Mouse (Mus musculus) T-helper 2 cell (primary cell): ENCODE results near the gene Nosip.

Source experiments
- in situ Hi-C: fragments of 300-600 bp; cut with MboI, MseI; formaldehyde crosslinking; loops from one replicate; pipeline ENCODE4 v1.15.1; 2025; ENCODE audit warnings: high pct_unique_total_duplicates

Nosip gene

DNA sequence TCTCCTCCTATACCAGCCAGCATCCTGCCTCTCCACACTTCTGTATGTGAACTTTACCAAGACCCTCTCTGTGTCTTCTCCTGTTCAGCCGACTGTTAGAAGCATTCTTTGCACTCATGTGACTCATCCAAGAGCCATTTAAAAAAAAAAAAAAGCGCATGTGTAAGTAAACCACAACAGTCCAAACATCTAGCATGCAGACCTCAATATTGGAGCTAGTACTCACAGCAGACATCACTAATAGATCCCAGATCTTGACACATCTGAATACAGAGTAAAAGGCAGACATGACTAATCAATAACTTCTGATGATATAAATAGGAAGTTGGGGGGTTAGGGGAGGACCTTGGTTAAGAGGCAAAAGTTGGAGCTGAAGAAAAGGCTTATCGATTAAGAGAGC, 26.6 kb upstream of the Nosip start:
- in situ Hi-C loops, result no loop called here

- in situ Hi-C loops, result no loop called here
Observed at GRCm38 (mm10) chr7:45036702-45037101, 25.5 kb upstream of the Nosip start.

DNA sequence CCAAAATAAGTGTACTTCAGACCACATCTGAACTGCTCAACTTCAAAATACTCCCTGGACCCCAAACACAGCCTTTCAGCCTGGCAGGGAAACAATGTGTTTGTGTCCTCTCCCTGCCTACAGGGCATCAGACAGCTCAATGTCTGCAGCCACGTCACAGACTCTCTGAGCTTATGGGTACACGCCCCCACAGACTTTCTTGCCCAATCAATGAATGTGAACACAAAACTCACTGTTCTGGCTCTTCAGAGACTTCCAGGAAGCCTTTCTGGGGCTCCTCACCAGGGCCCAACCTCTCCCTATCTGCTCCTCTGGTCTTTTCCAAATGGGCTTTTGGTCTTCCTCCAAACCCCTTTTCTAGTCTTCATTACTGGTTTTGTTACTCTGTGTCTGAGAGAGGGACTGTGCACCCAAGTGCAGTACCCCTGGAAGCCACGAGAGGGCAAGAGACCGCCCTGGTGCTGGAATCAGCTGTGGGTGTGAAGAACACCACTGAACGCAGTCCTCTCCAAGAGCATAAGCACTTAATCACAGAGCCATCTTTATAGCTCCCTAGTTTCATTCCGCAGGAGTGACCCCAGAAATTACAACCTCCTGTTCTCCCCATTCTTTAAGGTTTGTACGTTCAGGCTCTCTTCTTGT, 24.4 kb upstream of the Nosip start:
- in situ Hi-C loops, result no loop called here

DNA sequence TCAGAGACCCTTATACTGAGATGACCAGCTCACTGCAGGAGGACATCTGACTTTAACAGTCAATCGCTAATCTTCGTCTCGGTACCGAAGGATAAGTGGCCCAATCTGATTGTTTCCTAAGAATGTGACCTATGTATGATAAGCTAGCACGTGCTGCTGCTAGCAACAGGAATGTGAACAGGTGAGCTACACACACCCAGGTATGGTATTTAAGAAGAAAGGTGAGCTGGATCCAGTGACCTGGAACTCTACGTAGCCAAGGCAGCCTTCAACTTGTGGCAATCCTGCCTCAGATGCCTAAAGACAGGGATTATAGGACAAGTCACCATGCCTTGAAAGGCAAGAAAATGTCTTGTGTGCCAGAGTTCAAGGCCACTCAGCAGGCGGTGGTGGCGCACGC, 23.8 kb upstream of the Nosip start:
- in situ Hi-C loops, result no loop called here

DNA sequence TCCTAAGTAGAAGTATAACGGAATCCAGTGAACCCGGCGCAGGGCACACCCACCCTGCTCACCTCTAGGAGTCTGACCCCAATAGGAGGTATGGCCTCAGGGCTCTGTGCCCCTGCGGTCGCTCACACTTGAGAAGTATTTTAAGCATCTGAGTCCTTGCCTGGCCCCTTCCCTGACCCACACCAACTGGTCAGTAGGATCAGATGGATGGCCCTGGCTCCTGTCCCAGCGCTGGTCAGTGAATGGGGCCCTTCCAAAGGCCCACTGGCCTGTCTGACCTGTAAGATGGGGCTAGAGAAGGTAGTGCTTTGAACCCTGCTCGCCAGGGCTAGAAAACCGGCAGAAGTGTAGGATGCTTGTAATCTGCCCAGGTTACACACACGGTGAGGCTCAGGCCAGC, 21.4 kb upstream of the Nosip start:
- in situ Hi-C loops, result no loop called here

DNA sequence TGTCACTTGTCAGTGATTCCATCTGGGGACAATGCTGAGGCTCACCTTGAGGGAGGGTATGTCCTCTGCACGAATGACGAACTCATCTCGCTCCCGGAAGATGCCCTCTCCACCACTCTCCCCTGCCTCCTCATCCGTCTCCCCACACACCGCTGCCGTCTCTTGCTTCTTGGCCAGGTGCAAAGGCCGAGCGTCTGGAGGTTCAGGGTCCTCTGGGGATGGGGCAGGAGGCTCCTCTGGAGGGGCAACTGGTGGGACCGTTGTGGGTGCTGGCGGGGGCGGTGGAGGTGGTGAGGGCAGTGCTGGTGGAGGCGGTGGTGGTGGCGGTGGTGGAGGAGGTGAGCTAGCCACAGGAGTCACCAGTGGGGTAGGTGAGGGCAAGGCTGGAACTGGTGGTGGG, 18.9 kb upstream of the Nosip start:
- in situ Hi-C loops, result no loop called here

- in situ Hi-C loops, result no loop called here
Observed at GRCm38 (mm10) chr7:45045741-45046140, 16.5 kb upstream of the Nosip start.

DNA sequence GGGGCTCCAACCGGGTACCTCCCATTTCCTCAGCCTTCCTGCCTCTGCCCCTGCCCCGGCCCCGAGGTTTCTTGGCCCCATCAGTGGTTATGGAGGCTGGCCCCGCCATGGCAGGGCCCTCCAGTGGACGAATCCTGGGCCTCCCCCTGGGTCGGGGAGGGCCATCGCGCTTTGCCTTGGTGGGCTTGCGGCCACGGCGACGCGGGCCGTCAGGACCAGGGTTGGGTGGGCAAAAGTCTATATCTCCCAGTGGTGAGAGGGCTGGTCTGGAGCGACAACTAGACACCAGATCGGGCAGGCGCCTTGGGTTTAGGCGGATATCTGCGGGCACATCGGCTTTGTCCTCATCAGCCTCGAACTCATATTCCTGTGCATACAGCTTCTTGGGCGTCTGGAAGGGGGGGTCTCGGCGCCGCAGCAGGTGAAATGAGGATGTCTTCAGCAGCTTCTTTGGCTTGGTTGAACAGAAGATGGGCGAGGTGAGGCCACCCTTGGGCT, 15.3 kb upstream of the Nosip start:
- in situ Hi-C loops, result no loop called here

DNA sequence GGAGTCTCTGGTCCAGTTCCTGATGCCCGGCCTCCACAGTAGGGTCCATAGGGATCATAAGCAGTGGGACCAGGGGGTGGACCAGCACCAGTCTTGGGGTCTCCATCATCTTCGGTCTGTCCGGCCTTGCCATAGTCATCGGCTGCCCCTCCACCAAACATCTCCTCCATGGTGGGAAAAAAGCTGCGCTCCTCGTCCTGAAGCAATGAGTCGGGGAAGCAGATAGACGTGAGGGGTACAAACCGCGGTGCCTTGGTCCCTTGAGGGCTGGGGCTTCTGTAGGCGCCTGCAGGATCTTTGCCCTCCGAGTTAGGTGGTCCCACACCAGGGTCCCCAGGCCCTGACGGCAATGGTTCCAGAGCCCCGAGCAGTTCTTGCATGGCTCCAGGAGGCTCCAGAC, 14.7 kb upstream of the Nosip start:
- in situ Hi-C loops, result no loop called here

- in situ Hi-C loops, result no loop called here
Observed at GRCm38 (mm10) chr7:45048001-45048890, 14.0 kb upstream of the Nosip start.

DNA sequence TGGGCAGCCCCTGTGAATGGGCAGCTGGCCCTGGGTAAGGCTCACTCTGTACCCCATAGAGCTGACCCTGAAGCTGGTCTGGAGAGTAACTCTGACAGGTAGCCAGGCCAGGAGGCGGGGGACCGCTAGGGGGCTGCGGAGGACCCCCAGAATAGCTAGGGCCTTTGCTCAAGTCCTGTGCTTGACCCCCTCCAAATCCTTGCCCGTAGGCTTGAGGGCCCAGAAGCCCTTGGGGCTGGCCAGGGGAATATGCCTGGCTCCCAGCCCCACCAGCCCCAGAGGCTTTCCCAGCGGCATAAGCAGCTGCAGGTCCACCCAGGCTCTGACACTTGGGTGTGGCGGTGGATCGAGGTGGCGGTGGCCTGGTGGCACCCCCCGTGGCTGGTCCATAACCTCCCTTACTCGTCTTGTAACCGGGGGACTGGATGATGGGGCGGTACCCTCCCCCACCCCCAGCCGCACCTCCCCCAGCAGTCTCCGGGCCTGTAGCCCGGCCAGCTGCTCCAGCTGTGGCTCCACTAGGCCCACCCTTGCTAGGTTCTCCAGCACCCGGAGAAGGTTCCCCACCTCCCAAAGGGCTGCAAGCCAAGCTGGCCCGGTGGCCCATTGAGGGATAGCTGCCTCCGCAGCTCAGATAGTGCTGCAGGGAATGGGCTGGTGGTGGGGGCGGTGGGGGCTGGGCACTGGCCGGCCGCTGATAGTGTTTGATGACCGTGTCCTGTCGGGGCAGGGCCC, 13.1 kb upstream of the Nosip start:
- in situ Hi-C loops, result no loop called here

DNA sequence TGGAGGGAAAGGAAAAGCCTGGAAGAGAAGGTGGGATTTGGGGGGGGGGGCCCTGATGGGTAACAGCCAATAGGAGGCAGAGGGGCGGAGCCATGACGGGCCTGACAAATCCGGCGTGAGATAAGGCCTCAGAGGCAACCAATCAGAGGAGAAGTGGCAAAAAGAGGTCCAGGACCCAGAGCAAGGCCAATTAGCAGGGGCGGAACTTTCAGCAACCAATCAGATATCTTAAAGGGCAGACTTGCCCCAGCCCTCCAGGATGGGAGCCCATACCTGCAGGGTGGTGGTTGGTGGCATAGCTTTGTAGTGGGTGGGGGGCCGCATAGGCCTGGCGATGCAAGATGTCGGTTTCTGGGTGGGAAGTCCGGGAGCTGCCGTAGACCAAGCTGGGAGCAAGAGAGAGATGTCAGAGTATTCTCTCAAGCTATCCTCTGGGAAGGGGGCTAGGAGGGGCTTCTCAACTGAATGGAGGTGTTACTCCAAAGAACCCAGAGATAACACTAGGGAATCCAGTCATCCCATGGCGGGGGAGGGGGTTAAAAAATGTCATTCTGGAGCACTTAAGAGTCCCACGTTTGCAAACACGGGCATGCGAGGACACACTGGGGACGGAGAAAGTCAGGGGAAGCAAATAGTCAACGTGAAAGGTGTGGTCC, 11.2 kb upstream of the Nosip start:
- in situ Hi-C loops, result no loop called here

DNA sequence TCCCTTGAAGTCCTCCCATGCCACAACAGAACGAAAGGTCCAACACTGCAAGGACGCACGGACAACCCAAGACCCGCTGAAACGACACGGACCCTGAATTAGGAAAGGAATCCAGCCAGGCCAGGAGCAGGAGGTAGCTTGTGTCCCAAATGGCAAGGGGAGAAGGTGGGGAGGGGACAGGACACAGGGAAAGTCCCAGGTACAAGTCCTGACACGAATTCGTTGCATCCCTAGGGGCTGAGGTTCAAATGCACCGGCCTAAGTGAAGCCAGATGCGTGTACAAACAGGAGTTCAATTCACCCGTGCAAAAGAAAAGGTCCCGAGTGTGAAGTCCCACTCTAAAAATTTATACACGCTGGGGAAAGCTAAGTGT, 10.6 kb upstream of the Nosip start:
- in situ Hi-C loops, result no loop called here

DNA sequence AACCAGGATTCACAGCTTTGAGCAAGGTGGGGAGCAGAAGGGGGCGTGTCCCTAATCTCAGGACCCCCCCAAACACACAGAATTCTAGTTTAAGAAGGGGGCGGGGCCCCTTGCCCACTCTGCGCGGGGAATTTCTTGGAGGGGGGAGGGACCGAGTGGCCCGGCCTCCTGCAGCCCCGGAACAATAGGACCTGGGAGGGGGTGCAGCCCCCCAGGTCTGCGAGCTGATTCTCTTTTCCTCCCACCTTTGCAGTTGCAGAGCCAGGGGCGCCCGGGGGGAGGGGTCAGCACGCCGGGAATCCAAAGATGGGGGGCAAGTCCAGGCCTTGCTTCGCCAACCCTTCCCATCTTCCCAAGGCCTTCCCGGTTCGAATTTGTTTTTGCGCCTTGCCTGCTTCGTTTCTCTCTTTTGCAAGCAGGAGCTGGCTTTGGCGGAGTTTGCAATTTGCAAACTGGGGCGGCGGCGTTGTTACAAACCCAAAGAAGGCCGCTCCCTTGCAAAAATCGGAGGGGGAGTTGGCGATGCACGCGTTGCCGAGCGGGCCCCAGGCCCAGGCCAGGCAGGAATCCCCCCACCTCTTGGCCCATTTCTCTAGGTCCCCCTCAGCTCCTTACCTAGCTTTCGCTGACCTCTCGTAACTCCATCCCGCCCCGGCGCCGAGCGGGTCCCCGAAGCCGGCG, 9.9 kb upstream of the Nosip start:
- in situ Hi-C loops, result no loop called here

GRCm38 (mm10) chr7:45052862-45053116, 9.4 kb upstream of the Nosip start, which contains the start of gene Prr12:
Gene Prr12 (minus strand): TSS chr7:45052881.
- in situ Hi-C loops, result no loop called here

DNA sequence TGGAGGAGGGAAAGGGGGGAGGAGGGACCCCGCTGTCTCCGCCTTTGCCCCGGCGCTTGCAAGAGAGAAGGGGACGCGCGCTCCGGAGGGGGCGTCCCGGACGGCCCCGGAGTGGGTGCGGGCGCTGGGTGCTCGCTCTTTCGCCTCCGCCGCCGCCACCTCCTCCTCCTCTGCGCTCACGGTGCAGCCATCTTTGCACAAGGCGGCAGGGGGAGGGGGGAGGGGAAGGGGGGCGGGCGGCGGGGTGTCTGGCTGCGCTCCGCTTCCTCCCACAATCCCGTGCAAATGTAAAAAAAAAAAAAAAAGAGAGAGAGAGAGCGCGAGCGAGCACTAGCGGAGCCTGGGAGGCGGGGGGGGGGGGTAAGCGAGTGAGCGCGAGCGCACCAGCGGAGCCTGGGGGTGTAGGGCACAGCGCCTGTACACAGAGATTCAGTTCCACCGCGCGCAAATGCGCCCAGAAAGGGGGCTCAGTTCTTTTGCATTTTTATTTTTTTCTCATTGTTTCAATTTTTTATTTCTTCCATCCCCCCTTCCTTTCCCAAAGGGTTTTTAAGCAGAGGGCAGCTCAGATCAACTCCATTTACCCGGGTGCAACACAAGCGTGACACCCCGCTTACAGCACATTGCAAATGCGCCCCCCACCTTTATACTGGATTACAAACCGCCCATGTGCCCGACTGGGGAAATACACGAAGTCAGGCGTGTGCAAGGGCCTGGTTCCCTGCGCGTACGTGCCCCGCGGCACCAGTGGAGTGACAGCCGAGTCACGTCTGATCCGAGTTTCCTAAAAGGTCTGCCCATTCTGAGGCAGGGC, 8.9 kb upstream of the Nosip start:
- in situ Hi-C loops, result no loop called here

DNA sequence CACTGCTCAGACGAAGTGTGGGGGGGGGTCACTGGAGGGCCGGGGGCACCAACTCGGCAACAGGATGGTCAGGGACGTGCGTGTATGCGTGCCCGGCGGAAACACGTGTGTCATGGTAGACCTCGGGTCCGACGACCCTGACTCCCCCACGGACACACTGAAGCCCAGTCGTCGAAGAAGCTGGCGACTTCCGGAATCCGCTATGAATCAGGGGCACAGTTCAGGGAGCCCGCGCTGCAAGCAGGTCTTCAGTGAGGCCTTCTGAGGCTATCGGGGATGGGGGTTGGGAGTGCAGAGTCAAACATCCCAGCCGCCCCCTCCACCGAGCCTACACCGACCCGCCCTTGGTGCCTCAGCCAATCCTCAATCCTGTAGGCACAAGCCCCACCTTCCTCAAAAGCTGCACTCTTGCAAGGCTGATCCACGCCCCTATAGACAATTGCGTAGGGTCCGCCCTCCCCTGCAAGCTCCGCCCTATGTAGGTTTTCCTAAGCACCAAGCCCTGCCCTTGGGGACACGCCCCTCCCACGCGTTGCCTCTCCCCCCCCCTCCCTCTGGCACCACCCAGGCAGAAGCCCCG, 8.2 kb upstream of the Nosip start:
- in situ Hi-C loops, result no loop called here

DNA sequence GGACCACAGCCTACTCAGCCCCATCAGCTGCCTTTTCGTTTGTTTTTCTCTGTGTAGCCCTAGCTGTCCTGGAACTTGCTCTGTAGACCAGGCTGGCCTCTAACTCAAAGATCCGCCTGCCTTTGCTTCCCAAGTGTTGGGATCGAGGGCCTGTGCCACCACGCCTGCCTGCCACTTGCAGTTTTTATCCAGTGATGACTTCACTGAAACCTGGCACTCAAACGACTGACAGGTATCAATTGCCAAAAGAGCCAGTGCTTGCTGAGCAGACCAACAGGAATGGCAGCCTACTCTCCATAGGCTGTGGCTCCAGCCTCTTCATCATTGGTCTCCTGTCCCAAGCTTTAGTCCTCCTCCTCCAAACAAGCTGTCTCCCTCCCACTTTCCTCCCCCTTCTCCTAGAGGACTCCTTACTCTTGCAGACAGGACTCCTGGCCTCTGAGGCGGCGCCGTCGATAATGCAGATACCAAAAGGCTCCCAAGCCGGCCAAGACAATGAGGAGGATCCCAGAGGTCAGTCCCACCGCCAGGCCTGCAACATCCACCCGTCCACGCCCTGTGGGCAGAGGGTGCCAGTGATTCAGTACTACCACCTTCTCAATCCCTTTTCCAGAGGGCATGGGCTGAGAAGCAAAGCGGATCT, 5.8 kb upstream of the Nosip start:
- in situ Hi-C loops, result loop anchor here (5.0 kb wide), 1 partner anchor 39 kb away; the partner anchor contains the start of genes Rras and Scaf1

GRCm38 (mm10) chr7:45056972-45057348, 5.3 kb upstream of the Nosip start:
- in situ Hi-C loops, result loop anchor here (5.0 kb wide), 1 partner anchor 40 kb away; the partner anchor contains the start of genes Rras and Scaf1
